Mouse (Mus musculus) MEL (cell line): ENCODE results near the gene 9230102O04Rik.

Source experiments
- CTCF ChIP-seq, 3 experiments: IDR thresholded peaks in 2 of 3; conservative IDR thresholded peaks in 1 of 3; 2 replicates each; pipeline ENCODE4 v1.5.1; 2011 to 2012; ENCODE audit warnings: low read length in 3 of 3, low read depth in 2 of 3, mild to moderate bottlenecking in 2 of 3, improper control_type of control experiment in 1 of 3, inconsistent platforms in 1 of 3, mixed read lengths in 1 of 3, moderate library complexity in 1 of 3; ENCODE audit not compliant: control insufficient read depth in 1 of 3, insufficient read depth in 1 of 3, poor library complexity in 1 of 3, severe bottlenecking in 1 of 3
- MAX ChIP-seq: IDR thresholded peaks from 2 replicates; pipeline ENCODE4 v1.6.1; 2011; ENCODE audit warnings: low read length, improper control_type of control experiment
- POLR2A ChIP-seq, 2 experiments: IDR thresholded peaks; 2 replicates each; pipeline ENCODE4 v1.6.1; 2011 to 2012; ENCODE audit warnings: low read length in 2 of 2, mild to moderate bottlenecking in 2 of 2, control low read depth in 1 of 2, improper control_type of control experiment in 1 of 2, low read depth in 1 of 2, moderate library complexity in 1 of 2; ENCODE audit not compliant: control insufficient read depth in 1 of 2, insufficient read depth in 1 of 2, poor library complexity in 1 of 2
- TCF12 ChIP-seq: IDR thresholded peaks from 2 replicates; pipeline ENCODE4 v1.6.1; 2014; ENCODE audit warnings: low read depth, mild to moderate bottlenecking, inconsistent platforms, low read length, improper control_type of control experiment, moderate library complexity
- UBTF ChIP-seq: IDR thresholded peaks from 2 replicates; pipeline ENCODE4 v1.6.1; 2012; ENCODE audit warnings: low read depth, mild to moderate bottlenecking, inconsistent platforms, low read length, improper control_type of control experiment, moderate library complexity, borderline replicate concordance; ENCODE audit not compliant: insufficient read depth

DNA sequence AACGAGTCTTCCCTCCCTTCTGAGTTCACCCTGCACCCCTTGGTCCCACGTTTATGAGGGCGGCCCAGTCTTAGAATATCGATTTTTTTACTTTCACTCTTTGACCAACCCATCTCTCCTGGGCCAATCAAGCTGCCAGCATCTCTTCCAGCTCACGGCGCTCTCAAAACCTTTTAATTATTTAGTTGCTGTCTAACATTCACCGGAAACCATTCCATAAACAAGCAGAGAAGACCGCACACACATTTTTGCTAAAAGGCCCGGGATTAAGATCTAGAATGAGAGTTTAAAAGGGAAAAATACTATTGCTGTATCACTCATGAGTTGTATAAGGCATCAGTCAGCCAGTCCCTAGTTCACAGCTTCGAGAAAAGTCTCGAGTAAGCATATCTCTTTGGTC lies 9.1 kb downstream of the 9230102O04Rik start:
- no peak for TF ChIP-seq POLR2A (IDR thresholded peaks at IDR 0.05; ENCODE audit: control insufficient read depth in 1 of 2, insufficient read depth in 1 of 2, low read depth in 1 of 2, low read length in 2 of 2, poor library complexity in 1 of 2)
- TF ChIP-seq TCF12: no peak
- no peak for TF ChIP-seq CTCF (IDR thresholded peaks at IDR 0.05 in 2 of 3, conservative IDR thresholded peaks at IDR 0.05 in 1 of 3; ENCODE audit: control insufficient read depth in 1 of 3, insufficient read depth in 1 of 3, low read depth in 2 of 3, low read length in 3 of 3, poor library complexity in 1 of 3, severe bottlenecking in 1 of 3)
- no peak for TF ChIP-seq MAX
- TF ChIP-seq UBTF: no peak
